Mouse (Mus musculus): ENCODE measurements at regions not wholly inside any gene's neighbourhood (a gene's known extent, or its start where the extent isn't known, plus 50 kb on each side); places are given as distances from the start of the nearest gene placed in this dataset.

DNA sequence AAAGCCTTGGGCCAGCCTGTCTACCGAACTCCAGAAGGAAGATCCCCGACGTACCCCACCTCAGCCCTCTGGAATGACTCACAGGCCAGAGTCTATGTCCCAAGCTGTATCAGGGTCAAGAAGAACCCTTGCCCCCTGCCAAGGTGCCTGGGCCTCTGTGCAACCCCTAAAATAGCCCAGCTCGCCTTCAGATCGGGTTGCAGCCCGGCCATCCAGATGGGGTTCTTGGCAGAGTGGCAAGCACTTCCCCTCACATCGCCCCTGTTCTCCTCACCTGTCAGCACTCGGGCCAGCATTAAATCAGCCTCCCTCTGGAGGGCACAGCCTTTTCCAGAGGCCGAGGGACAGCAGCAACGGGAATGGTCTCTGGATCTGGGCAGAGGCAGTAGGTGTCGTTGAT lies 83.2 kb upstream of the Wnt4 start:
- H3K4me3 ChIP-seq (ENCODE audit: low read depth, low read length): no peak overlapping the region
- no peak overlapping the region for H3K9ac ChIP-seq (replicated peaks; ENCODE audit: low read depth, low read length)
- no peaks in the 10 kb centered on the region for H3K27me3 ChIP-seq (ENCODE audit: control insufficient read depth, insufficient read depth, low read length)
- no peaks in the 10 kb centered on the region for H3K4me1 ChIP-seq (ENCODE audit: control insufficient read depth, insufficient read depth, low read length)
- H3K27ac ChIP-seq (ENCODE audit: low read depth, low read length): no peak overlapping the region
- H3K9me3 ChIP-seq (ENCODE audit: control insufficient read depth, low read length): no peaks in the 10 kb centered on the region
- H3K36me3 ChIP-seq (ENCODE audit: control insufficient read depth, insufficient read depth, low read length): no peaks in the 10 kb centered on the region
- no peak for ATAC-seq (ENCODE audit: low read depth)
- WGBS: 84% methylated on average over 11 of the region's 11 CpGs
- H3K4me2 ChIP-seq (ENCODE audit: low read depth, low read length): no peak overlapping the region

GRCm38 (mm10) chr4:137190625-137191024 lies 86.7 kb upstream of the Wnt4 start:
- Histone ChIP-seq H3K4me2 (ENCODE audit: low read depth, low read length) (no peak overlapping the region), H3K27me3 (ENCODE audit: control insufficient read depth, insufficient read depth, low read length) (no peaks in the 10 kb centered on the region), H3K36me3 (ENCODE audit: control insufficient read depth, insufficient read depth, low read length) (no peaks in the 10 kb centered on the region), H3K9me3 (ENCODE audit: control insufficient read depth, low read length) (no peaks in the 10 kb centered on the region), H3K4me1 (ENCODE audit: control insufficient read depth, insufficient read depth, low read length) (no peaks in the 10 kb centered on the region), H3K9ac (replicated peaks; ENCODE audit: low read depth, low read length) (no peak overlapping the region), H3K27ac (ENCODE audit: low read depth, low read length) (no peak overlapping the region), H3K4me3 (ENCODE audit: low read depth, low read length) (no peak overlapping the region)
- 49% methylated on average over 10 of the region's 10 CpGs for WGBS
- ATAC-seq (ENCODE audit: low read depth): no peak

DNA sequence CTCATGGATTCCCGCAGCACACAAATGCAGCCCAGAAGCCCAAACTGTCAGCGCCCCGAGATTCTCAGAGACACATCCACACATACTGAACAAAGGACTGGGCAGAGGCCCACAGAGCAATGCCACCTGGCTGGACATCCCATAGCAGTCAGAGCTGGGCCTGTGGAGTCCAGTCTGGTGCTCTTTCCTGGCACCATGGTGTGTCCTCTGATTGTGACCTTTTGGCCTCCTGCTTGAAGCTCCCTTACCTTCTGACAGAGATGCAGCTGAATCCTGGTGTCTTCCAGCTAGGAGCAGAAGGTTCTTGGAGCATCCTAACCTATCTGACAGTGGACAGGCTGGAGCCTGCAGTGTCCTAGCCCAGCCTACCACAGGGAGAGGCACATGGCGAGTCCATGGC lies 87.5 kb upstream of the Wnt4 start:
- no peaks in the 10 kb centered on the region for H3K27me3 ChIP-seq (ENCODE audit: control insufficient read depth, insufficient read depth, low read length)
- H3K27ac ChIP-seq (ENCODE audit: low read depth, low read length): no peak overlapping the region
- H3K4me2 ChIP-seq (ENCODE audit: low read depth, low read length): no peak overlapping the region
- no peaks in the 10 kb centered on the region for H3K36me3 ChIP-seq (ENCODE audit: control insufficient read depth, insufficient read depth, low read length)
- WGBS: 90% methylated on average over 4 of the region's 4 CpGs
- no peak overlapping the region for H3K4me3 ChIP-seq (ENCODE audit: low read depth, low read length)
- no peak overlapping the region for H3K9ac ChIP-seq (replicated peaks; ENCODE audit: low read depth, low read length)
- H3K9me3 ChIP-seq (ENCODE audit: control insufficient read depth, low read length): no peaks in the 10 kb centered on the region
- no peak for ATAC-seq (ENCODE audit: low read depth)
- no peaks in the 10 kb centered on the region for H3K4me1 ChIP-seq (ENCODE audit: control insufficient read depth, insufficient read depth, low read length)

- Histone ChIP-seq H3K4me3 (ENCODE audit: low read depth, low read length) (no peak overlapping the region), H3K27me3 (ENCODE audit: control insufficient read depth, insufficient read depth, low read length) (no peaks in the 10 kb centered on the region), H3K36me3 (ENCODE audit: control insufficient read depth, insufficient read depth, low read length) (no peaks in the 10 kb centered on the region), H3K27ac (ENCODE audit: low read depth, low read length) (no peak overlapping the region), H3K9me3 (ENCODE audit: control insufficient read depth, low read length) (no peaks in the 10 kb centered on the region), H3K4me2 (ENCODE audit: low read depth, low read length) (no peak overlapping the region), H3K4me1 (ENCODE audit: control insufficient read depth, insufficient read depth, low read length) (no peaks in the 10 kb centered on the region), H3K9ac (replicated peaks; ENCODE audit: low read depth, low read length) (no peak overlapping the region)
- WGBS: 64% methylated on average over 6 of the region's 6 CpGs
- no peak for ATAC-seq (ENCODE audit: low read depth)
Measured at GRCm38 (mm10) chr4:137189058-137189457, 88.2 kb upstream of the Wnt4 start.

DNA sequence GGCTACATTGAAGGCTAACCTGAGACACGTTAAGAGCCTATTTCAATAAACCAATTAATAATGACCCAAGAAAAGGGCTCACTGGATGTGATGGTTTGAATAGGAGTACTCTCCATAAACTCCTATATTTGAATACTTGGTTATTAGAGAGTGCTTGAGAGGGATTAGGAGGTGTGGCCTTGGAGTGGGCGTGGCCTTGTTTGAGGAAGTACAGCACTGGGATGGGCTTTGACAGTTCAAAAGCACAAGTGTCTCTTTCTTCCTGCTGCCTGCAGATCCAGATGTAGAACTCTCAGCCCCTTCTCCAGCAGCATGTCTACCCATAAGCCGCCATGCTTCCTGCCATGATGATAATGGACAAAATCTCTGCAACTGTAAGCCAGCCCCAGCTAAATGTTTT lies 89.7 kb upstream of the Wnt4 start:
- Histone ChIP-seq H3K27me3 (ENCODE audit: control insufficient read depth, insufficient read depth, low read length) (no peaks in the 10 kb centered on the region), H3K9ac (replicated peaks; ENCODE audit: low read depth, low read length) (no peak overlapping the region), H3K4me3 (ENCODE audit: low read depth, low read length) (no peak overlapping the region), H3K36me3 (ENCODE audit: control insufficient read depth, insufficient read depth, low read length) (no peaks in the 10 kb centered on the region), H3K9me3 (ENCODE audit: control insufficient read depth, low read length) (no peaks in the 10 kb centered on the region), H3K4me2 (ENCODE audit: low read depth, low read length) (no peak overlapping the region), H3K4me1 (ENCODE audit: control insufficient read depth, insufficient read depth, low read length) (no peaks in the 10 kb centered on the region), H3K27ac (ENCODE audit: low read depth, low read length) (no peak overlapping the region)
- ATAC-seq (ENCODE audit: low read depth): no peak
- WGBS: 81% methylated on average over 3 of the region's 3 CpGs

GRCm38 (mm10) chr4:137187051-137187450 lies 90.2 kb upstream of the Wnt4 start:
- no peak overlapping the region for H3K4me2 ChIP-seq (ENCODE audit: low read depth, low read length)
- 87% methylated on average over 9 of the region's 9 CpGs for WGBS
- H3K9ac ChIP-seq (replicated peaks; ENCODE audit: low read depth, low read length): no peak overlapping the region

GRCm38 (mm10) chr4:137185001-137185400 lies 92.3 kb upstream of the Wnt4 start:
- Histone ChIP-seq H3K9ac (replicated peaks; ENCODE audit: low read depth, low read length) (no peak overlapping the region), H3K9me3 (ENCODE audit: control insufficient read depth, low read length) (no peaks in the 10 kb centered on the region), H3K36me3 (ENCODE audit: control insufficient read depth, insufficient read depth, low read length) (no peaks in the 10 kb centered on the region), H3K4me2 (ENCODE audit: low read depth, low read length) (no peak overlapping the region), H3K4me3 (ENCODE audit: low read depth, low read length) (no peak overlapping the region), H3K27me3 (ENCODE audit: control insufficient read depth, insufficient read depth, low read length) (no peaks in the 10 kb centered on the region), H3K4me1 (ENCODE audit: control insufficient read depth, insufficient read depth, low read length) (no peaks in the 10 kb centered on the region), H3K27ac (ENCODE audit: low read depth, low read length) (no peak overlapping the region)
- 94% methylated on average over 4 of the region's 4 CpGs for WGBS
- ATAC-seq (ENCODE audit: low read depth): no peak

More at GRCm38 (mm10) chr4:137187051-137187450, 90.2 kb upstream of the Wnt4 start:
- Histone ChIP-seq H3K4me3 (ENCODE audit: low read depth, low read length) (no peak overlapping the region), H3K4me1 (ENCODE audit: control insufficient read depth, insufficient read depth, low read length) (no peaks in the 10 kb centered on the region), H3K36me3 (ENCODE audit: control insufficient read depth, insufficient read depth, low read length) (no peaks in the 10 kb centered on the region), H3K27me3 (ENCODE audit: control insufficient read depth, insufficient read depth, low read length) (no peaks in the 10 kb centered on the region), H3K27ac (ENCODE audit: low read depth, low read length) (no peak overlapping the region), H3K9me3 (ENCODE audit: control insufficient read depth, low read length) (no peaks in the 10 kb centered on the region)
- no peak for ATAC-seq (ENCODE audit: low read depth)

DNA sequence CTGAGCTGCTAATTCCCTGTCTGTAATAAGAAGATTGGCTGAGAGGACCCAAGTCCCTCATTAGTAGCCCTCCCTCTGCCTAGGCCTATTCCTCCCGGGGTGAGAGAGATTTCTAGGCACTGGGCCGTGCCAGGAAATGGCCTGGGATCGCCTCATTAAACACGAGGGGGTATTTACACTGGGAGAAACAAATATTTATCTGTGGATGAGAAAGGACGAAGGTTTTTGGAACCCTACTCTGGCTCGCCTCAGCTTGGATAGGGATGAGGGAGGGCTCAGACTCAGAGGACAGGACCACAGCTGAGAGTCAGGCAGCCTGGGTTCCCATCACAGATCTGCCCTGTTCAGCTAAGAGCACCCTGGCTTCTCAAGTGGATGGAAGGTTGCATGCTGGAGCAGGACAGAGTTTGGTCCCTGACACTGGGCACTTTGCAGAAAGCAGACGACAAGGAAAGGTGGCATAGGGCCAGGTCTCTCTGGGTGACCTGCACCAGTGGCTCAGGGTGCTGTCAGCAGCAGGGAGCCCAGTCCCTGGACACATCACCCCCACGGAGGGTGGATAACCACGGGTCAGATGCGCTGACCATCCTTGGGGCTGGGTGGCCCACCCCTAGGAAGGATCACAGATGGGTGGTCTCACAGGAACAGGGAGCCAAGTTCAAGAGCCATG lies 94.0 kb upstream of the Wnt4 start:
- Histone ChIP-seq H3K36me3 (ENCODE audit: control insufficient read depth, insufficient read depth, low read length) (no peaks in the 10 kb centered on the region), H3K4me3 (ENCODE audit: low read depth, low read length) (no peak overlapping the region), H3K9ac (replicated peaks; ENCODE audit: low read depth, low read length) (no peak overlapping the region), H3K4me2 (ENCODE audit: low read depth, low read length) (no peak overlapping the region), H3K4me1 (ENCODE audit: control insufficient read depth, insufficient read depth, low read length) (no peaks in the 10 kb centered on the region), H3K27me3 (ENCODE audit: control insufficient read depth, insufficient read depth, low read length) (no peaks in the 10 kb centered on the region), H3K27ac (ENCODE audit: low read depth, low read length) (no peak overlapping the region), H3K9me3 (ENCODE audit: control insufficient read depth, low read length) (no peaks in the 10 kb centered on the region)
- no peak for ATAC-seq (ENCODE audit: low read depth)
- 59% methylated on average over 10 of the region's 10 CpGs for WGBS

GRCm38 (mm10) chr4:137182547-137182946 lies 94.7 kb upstream of the Wnt4 start:
- no peak overlapping the region for H3K27ac ChIP-seq (ENCODE audit: low read depth, low read length)
- H3K9me3 ChIP-seq (ENCODE audit: control insufficient read depth, low read length): no peaks in the 10 kb centered on the region
- no peak overlapping the region for H3K9ac ChIP-seq (replicated peaks; ENCODE audit: low read depth, low read length)
- ATAC-seq (ENCODE audit: low read depth): no peak
- no peaks in the 10 kb centered on the region for H3K4me1 ChIP-seq (ENCODE audit: control insufficient read depth, insufficient read depth, low read length)
- H3K4me3 ChIP-seq (ENCODE audit: low read depth, low read length): no peak overlapping the region
- H3K27me3 ChIP-seq (ENCODE audit: control insufficient read depth, insufficient read depth, low read length): no peaks in the 10 kb centered on the region
- no peaks in the 10 kb centered on the region for H3K36me3 ChIP-seq (ENCODE audit: control insufficient read depth, insufficient read depth, low read length)
- 74% methylated on average over 14 of the region's 14 CpGs for WGBS
- no peak overlapping the region for H3K4me2 ChIP-seq (ENCODE audit: low read depth, low read length)
